Mouse (Mus musculus): ENCODE measurements around the gene Gm1043.

DNA sequence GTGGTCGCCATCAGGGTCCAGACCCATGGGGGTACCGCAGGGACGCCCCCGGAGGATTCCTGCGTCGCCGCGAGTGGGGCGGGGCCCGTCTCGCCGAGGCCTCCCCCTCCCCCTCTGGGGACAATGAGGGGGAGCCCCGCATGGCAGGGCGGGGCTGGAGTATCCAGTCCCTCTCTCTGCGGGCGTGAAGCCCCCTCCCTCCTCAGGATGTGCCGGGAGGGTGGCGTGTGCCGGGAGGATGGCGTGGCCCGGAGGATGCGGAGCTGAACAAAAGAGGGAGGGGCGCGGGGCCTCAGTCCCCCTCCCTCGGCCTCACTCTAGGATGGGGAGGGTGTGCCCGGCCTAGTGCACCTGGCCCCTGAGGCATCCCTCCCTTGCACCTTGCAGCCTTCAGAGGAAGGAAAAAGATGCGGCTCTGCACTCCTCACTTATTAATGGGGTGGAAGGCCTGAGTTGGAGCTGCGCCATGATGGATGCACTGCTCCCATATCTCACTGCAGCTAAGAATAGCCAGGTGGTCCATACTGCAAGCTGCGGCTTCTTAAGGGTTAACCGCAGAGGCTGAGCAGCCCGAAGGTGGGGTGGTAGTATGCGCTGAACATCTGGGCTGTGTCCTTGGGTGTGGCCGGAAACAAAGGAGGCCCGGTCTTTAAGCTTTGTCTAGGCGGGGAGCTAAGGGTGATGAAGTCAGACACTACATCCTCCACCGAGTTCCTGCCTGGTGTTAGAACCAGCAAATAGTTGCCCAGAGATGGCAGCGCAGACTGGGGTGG, 161.2 kb downstream of the Gm1043 start:
- TF ChIP-seq CTCF (IDR thresholded peaks at IDR 0.05; ENCODE audit: low read depth, low read length) (no peak), POLR2A (IDR thresholded peaks at IDR 0.05; ENCODE audit: borderline replicate concordance, low read depth, low read length) (no peak)
